Mouse (Mus musculus): ENCODE measurements around the gene Trp53bp2. TPM values are rescaled to one million over a fixed set of nuclear protein-coding genes. Genes with fewer than 3 reads are reported as not detected.

The Trp53bp2 gene
- polyA plus RNA-seq, 1 experiment from 2014 or later = 35.7 TPM

GRCm38 (mm10) chr1:182481138-182481537 lies 72.2 kb downstream of the Trp53bp2 start:
- no peaks in the 10 kb centered on the region; the same call in 1 of the 2 replicates for H3K36me3 ChIP-seq (ENCODE audit: control insufficient read depth, insufficient read depth, low read length)
- no peaks in the 10 kb centered on the region for H3K4me1 ChIP-seq (replicated peaks; ENCODE audit: control insufficient read depth, insufficient read depth, low read length)
- WGBS = 96% methylated on average over 7 of the region's 7 CpGs
- DNase-seq (ENCODE audit: low spot score) (no peak), ATAC-seq (replicated peaks; ENCODE audit: low FRiP score) (no peak)
- H3K27me3 ChIP-seq (ENCODE audit: control insufficient read depth, insufficient read depth, low read length) = no peaks in the 10 kb centered on the region
- no peak overlapping the region for H3K9ac ChIP-seq (ENCODE audit: low read length)
- H3K4me3 ChIP-seq (ENCODE audit: low read depth, low read length) = no peak overlapping the region
- no peak overlapping the region for H3K27ac ChIP-seq (ENCODE audit: low read depth, low read length)
- H3K4me2 ChIP-seq (ENCODE audit: low read depth, low read length, severe bottlenecking) = no peak overlapping the region
- no peaks in the 10 kb centered on the region for H3K9me3 ChIP-seq (ENCODE audit: control insufficient read depth, low read length)

GRCm38 (mm10) chr1:182481646-182482295 lies 72.8 kb downstream of the Trp53bp2 start:
- no peaks in the 10 kb centered on the region for H3K4me1 ChIP-seq (replicated peaks; ENCODE audit: control insufficient read depth, insufficient read depth, low read length)
- H3K4me3 ChIP-seq (ENCODE audit: low read depth, low read length) = no peak overlapping the region
- no peak overlapping the region for H3K4me2 ChIP-seq (ENCODE audit: low read depth, low read length, severe bottlenecking)
- ATAC-seq (replicated peaks; ENCODE audit: low FRiP score) (no peak), DNase-seq (ENCODE audit: low spot score) (no peak)
- H3K9me3 ChIP-seq (ENCODE audit: control insufficient read depth, low read length) = no peaks in the 10 kb centered on the region
- H3K27me3 ChIP-seq (ENCODE audit: control insufficient read depth, insufficient read depth, low read length) = no peaks in the 10 kb centered on the region
- 92% methylated on average over 10 of the region's 10 CpGs for WGBS
- H3K36me3 ChIP-seq (ENCODE audit: control insufficient read depth, insufficient read depth, low read length) = no peaks in the 10 kb centered on the region; the same call in 1 of the 2 replicates
- H3K27ac ChIP-seq (ENCODE audit: low read depth, low read length) = no peak overlapping the region
- no peak overlapping the region for H3K9ac ChIP-seq (ENCODE audit: low read length)

- H3K36me3 ChIP-seq (ENCODE audit: control insufficient read depth, insufficient read depth, low read length) = no peaks in the 10 kb centered on the region; the same call in 1 of the 2 replicates
- DNase-seq (ENCODE audit: low spot score) = no peak
- no peak overlapping the region for H3K4me3 ChIP-seq (ENCODE audit: low read depth, low read length)
- no peaks in the 10 kb centered on the region for H3K4me1 ChIP-seq (replicated peaks; ENCODE audit: control insufficient read depth, insufficient read depth, low read length)
- ATAC-seq (replicated peaks; ENCODE audit: low FRiP score) = no peak
- 88% methylated on average over 14 of the region's 14 CpGs for WGBS
- no peaks in the 10 kb centered on the region for H3K27me3 ChIP-seq (ENCODE audit: control insufficient read depth, insufficient read depth, low read length)
- H3K9me3 ChIP-seq (ENCODE audit: control insufficient read depth, low read length) = no peaks in the 10 kb centered on the region
- H3K27ac ChIP-seq (ENCODE audit: low read depth, low read length) = no peak overlapping the region
- H3K4me2 ChIP-seq (ENCODE audit: low read depth, low read length, severe bottlenecking) = no peak overlapping the region
- no peak overlapping the region for H3K9ac ChIP-seq (ENCODE audit: low read length)
Measured at GRCm38 (mm10) chr1:182482991-182483909, 74.3 kb downstream of the Trp53bp2 start.

- no peak overlapping the region for H3K9ac ChIP-seq (ENCODE audit: low read length)
- no peaks in the 10 kb centered on the region for H3K9me3 ChIP-seq (ENCODE audit: control insufficient read depth, low read length)
- no peak for DNase-seq (ENCODE audit: low spot score)
- no peaks in the 10 kb centered on the region for H3K4me1 ChIP-seq (replicated peaks; ENCODE audit: control insufficient read depth, insufficient read depth, low read length)
- H3K4me2 ChIP-seq (ENCODE audit: low read depth, low read length, severe bottlenecking) = no peak overlapping the region
- ATAC-seq (replicated peaks; ENCODE audit: low FRiP score) = no peak
- no peaks in the 10 kb centered on the region; the same call in 1 of the 2 replicates for H3K36me3 ChIP-seq (ENCODE audit: control insufficient read depth, insufficient read depth, low read length)
- no peak overlapping the region for H3K4me3 ChIP-seq (ENCODE audit: low read depth, low read length)
- WGBS = 92% methylated on average over 12 of the region's 12 CpGs
- H3K27ac ChIP-seq (ENCODE audit: low read depth, low read length) = no peak overlapping the region
- no peaks in the 10 kb centered on the region for H3K27me3 ChIP-seq (ENCODE audit: control insufficient read depth, insufficient read depth, low read length)
Measured at GRCm38 (mm10) chr1:182483910-182484274, 74.9 kb downstream of the Trp53bp2 start.

- H3K4me2 ChIP-seq (ENCODE audit: low read depth, low read length, severe bottlenecking) = no peak overlapping the region
- no peak overlapping the region for H3K27ac ChIP-seq (ENCODE audit: low read depth, low read length)
- H3K27me3 ChIP-seq (ENCODE audit: control insufficient read depth, insufficient read depth, low read length) = no peaks in the 10 kb centered on the region
- DNase-seq (ENCODE audit: low spot score) (no peak), ATAC-seq (replicated peaks; ENCODE audit: low FRiP score) (no peak)
- H3K4me3 ChIP-seq (ENCODE audit: low read depth, low read length) = no peak overlapping the region
- WGBS = 92% methylated on average over 10 of the region's 10 CpGs
- H3K4me1 ChIP-seq (replicated peaks; ENCODE audit: control insufficient read depth, insufficient read depth, low read length) = no peaks in the 10 kb centered on the region
- H3K36me3 ChIP-seq (ENCODE audit: control insufficient read depth, insufficient read depth, low read length) = no peaks in the 10 kb centered on the region; the same call in 1 of the 2 replicates
- H3K9ac ChIP-seq (ENCODE audit: low read length) = no peak overlapping the region
- H3K9me3 ChIP-seq (ENCODE audit: control insufficient read depth, low read length) = no peaks in the 10 kb centered on the region
Measured at GRCm38 (mm10) chr1:182488503-182488902, 79.5 kb downstream of the Trp53bp2 start.

GRCm38 (mm10) chr1:182489803-182490452 lies 81.0 kb downstream of the Trp53bp2 start:
- whole genome bisulfite sequencing = 11% methylated on average over 21 of the region's 21 CpGs
- peak overlapping the region; percentile 10; the same call in 1 of the 2 replicates for H3K4me3 ChIP-seq (ENCODE audit: low read depth, low read length)
- no peak overlapping the region for H3K27ac ChIP-seq (ENCODE audit: low read depth, low read length)
- no peaks in the 10 kb centered on the region for H3K4me1 ChIP-seq (replicated peaks; ENCODE audit: control insufficient read depth, insufficient read depth, low read length)
- DNase-seq (ENCODE audit: low spot score) (peak; percentile 94), ATAC-seq (replicated peaks; ENCODE audit: low FRiP score) (peak; percentile 93)
- no peaks in the 10 kb centered on the region; the same call in 1 of the 2 replicates for H3K36me3 ChIP-seq (ENCODE audit: control insufficient read depth, insufficient read depth, low read length)
- H3K27me3 ChIP-seq (ENCODE audit: control insufficient read depth, insufficient read depth, low read length) = no peaks in the 10 kb centered on the region
- H3K4me2 ChIP-seq (ENCODE audit: low read depth, low read length, severe bottlenecking) = peak overlapping the region; percentile 52
- no peaks in the 10 kb centered on the region for H3K9me3 ChIP-seq (ENCODE audit: control insufficient read depth, low read length)
- no peak overlapping the region; the same call in 1 of the 2 replicates for H3K9ac ChIP-seq (ENCODE audit: low read length)

GRCm38 (mm10) chr1:182490568-182490967 lies 81.6 kb downstream of the Trp53bp2 start:
- Histone ChIP-seq H3K36me3 (ENCODE audit: control insufficient read depth, insufficient read depth, low read length) (no peaks in the 10 kb centered on the region), H3K4me3 (ENCODE audit: low read depth, low read length) (no peak overlapping the region), H3K4me1 (replicated peaks; ENCODE audit: control insufficient read depth, insufficient read depth, low read length) (no peaks in the 10 kb centered on the region), H3K27me3 (ENCODE audit: control insufficient read depth, insufficient read depth, low read length) (no peaks in the 10 kb centered on the region), H3K4me2 (ENCODE audit: low read depth, low read length, severe bottlenecking) (no peak overlapping the region), H3K27ac (ENCODE audit: low read depth, low read length) (no peak overlapping the region), H3K9me3 (ENCODE audit: control insufficient read depth, low read length) (no peaks in the 10 kb centered on the region), H3K9ac (ENCODE audit: low read length) (no peak overlapping the region)
- WGBS = 75% methylated on average over 7 of the region's 7 CpGs
- DNase-seq (ENCODE audit: low spot score) (no peak), ATAC-seq (replicated peaks; ENCODE audit: low FRiP score) (peak; percentile 11)

- Histone ChIP-seq H3K4me3 (ENCODE audit: low read depth, low read length) (no peak overlapping the region), H3K4me2 (ENCODE audit: low read depth, low read length, severe bottlenecking) (no peak overlapping the region), H3K27me3 (ENCODE audit: control insufficient read depth, insufficient read depth, low read length) (no peaks in the 10 kb centered on the region), H3K4me1 (replicated peaks; ENCODE audit: control insufficient read depth, insufficient read depth, low read length) (no peaks in the 10 kb centered on the region), H3K36me3 (ENCODE audit: control insufficient read depth, insufficient read depth, low read length) (no peaks in the 10 kb centered on the region), H3K9me3 (ENCODE audit: control insufficient read depth, low read length) (no peaks in the 10 kb centered on the region), H3K9ac (ENCODE audit: low read length) (no peak overlapping the region), H3K27ac (ENCODE audit: low read depth, low read length) (no peak overlapping the region)
- no peak for DNase-seq (ENCODE audit: low spot score)
- ATAC-seq (replicated peaks; ENCODE audit: low FRiP score) = no peak
- 96% methylated on average over 6 of the region's 6 CpGs for WGBS
Measured at GRCm38 (mm10) chr1:182491839-182492238, 82.9 kb downstream of the Trp53bp2 start.

Data from forebrain, embryonic 11.5 days (tissue).